In the genomic region with DNA sequence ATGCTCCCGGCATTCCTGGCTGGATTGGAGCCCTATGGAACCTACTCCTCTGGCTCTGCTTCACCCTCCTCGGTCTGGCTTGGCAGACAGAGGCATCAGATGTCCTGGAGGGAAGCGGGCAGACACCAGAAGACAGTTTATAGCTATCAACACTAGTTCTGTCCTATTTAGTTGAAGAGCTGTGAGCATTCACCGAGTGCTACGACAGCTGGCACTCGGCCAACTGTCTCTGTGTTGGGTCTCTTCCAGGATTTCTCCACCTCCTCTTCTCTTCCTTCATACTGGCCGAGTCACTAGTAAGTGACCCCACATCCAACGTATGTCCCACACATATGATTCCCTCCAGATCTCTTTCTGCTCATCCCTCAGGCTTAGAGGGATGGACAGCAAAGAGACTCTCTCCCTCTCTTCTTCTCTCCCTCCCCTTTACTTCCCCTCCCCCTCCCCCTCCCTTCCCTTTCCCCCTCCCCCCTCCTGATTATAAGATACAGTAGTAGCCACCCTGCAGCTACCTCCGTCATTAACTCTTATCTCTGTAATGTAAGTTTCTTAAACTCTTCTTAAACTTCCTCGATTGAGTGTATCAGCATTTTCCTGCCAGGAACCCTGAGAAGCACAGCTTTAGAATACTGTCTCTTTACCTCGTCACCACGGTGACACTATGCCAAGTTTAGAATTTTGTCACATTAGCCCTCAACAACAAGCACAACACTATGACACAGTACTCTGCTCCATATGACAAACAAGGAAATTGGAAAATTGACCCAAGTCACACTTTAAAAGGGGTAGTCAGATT, we compare ENCODE assay signal across 9 mouse cellular contexts.
A peak's percentile ranks its signal among the peaks of the same experiment; 100 is the strongest.
DNase-seq lines count a peak whose midpoint lies in the region; ATAC-seq lines count a peak whose summit lies in the region.
"Had no signal": no experiment of that assay in that cellular context is flagged by ENCODE, and none has a peak within 500 bp of the region (broad histone marks: within the 10 kb centered on the region; RNA-seq: fewer than 3 reads in every experiment).

No protein-coding gene starts in this region.

- WGBS in heart, embryonic 13.5 days: 20% methylated on average over 12 of the region's 12 CpGs
- WGBS in forebrain, embryonic 16.5 days: 48% methylated on average over 12 of the region's 12 CpGs

- no peaks in the 10 kb centered on the region for H3K27me3 ChIP-seq in heart, embryonic 13.5 days (replicated peaks)
- H3K27me3 ChIP-seq in forebrain, embryonic 16.5 days (replicated peaks; ENCODE audit: control insufficient read depth, insufficient read depth, low read length): no peaks in the 10 kb centered on the region
- H3K27me3 ChIP-seq: neural tube, embryonic 13.5 days had no signal

- peaks cover 24% of the 10 kb centered on the region for H3K4me1 ChIP-seq in heart, embryonic 13.5 days
- H3K4me1 ChIP-seq in forebrain, embryonic 16.5 days (replicated peaks; ENCODE audit: control insufficient read depth, insufficient read depth, low read length): peaks cover 4% of the 10 kb centered on the region
- H3K4me1 ChIP-seq: neural tube, embryonic 13.5 days had no signal

- 0 out of 2 replicates have a peak, but pooled peaks cover 4% of the 10 kb centered on the region for H3K9me3 ChIP-seq in heart, embryonic 13.5 days
- no peaks in the 10 kb centered on the region for H3K9me3 ChIP-seq in forebrain, embryonic 16.5 days (ENCODE audit: control insufficient read depth, low read length)
- H3K9me3 ChIP-seq: neural tube, embryonic 13.5 days had no signal

- H3K4me2 ChIP-seq in heart, embryonic 13.5 days: peak overlapping the region; percentile 41
- H3K4me2 ChIP-seq in forebrain, embryonic 16.5 days (ENCODE audit: low read length): no peak overlapping the region
- H3K4me2 ChIP-seq: neural tube, embryonic 13.5 days had no signal

- no peak for DNase-seq in heart, adult 8-10 months (ENCODE audit: low spot score)
- peak; percentile 14 for DNase-seq in ovary, postnatal 36 days (ENCODE audit: low spot score)
- no peak for DNase-seq in ovary, postnatal 10 days (ENCODE audit: low spot score)
- DNase-seq in lung, postnatal 14 days: peak; percentile 6
- no peak for DNase-seq in layer of hippocampus, postnatal 25 days (ENCODE audit: extremely low spot score in 1 of 2, low spot score in 1 of 2)
- no peak for DNase-seq in urinary bladder, adult 2 months (ENCODE audit: low spot score)

- no peak for ATAC-seq in heart, embryonic 13.5 days (ENCODE audit: extremely low read depth, insufficient number of reproducible peaks, low FRiP score, low TSS enrichment)
- ATAC-seq in forebrain, embryonic 16.5 days: peak; percentile 57; the same call in 1 of the 2 replicates

- no peak overlapping the region; the same call in 1 of the 2 replicates for H3K4me3 ChIP-seq in heart, embryonic 13.5 days
- H3K4me3 ChIP-seq in forebrain, embryonic 16.5 days (replicated peaks; ENCODE audit: low read length): no peak overlapping the region
- H3K4me3 ChIP-seq: neural tube, embryonic 13.5 days had no signal

- peak overlapping the region; percentile 28; the same call in 1 of the 2 replicates for H3K27ac ChIP-seq in heart, embryonic 13.5 days (replicated peaks)
- H3K27ac ChIP-seq in forebrain, embryonic 16.5 days (ENCODE audit: low read length): no peak overlapping the region
- H3K27ac ChIP-seq: neural tube, embryonic 13.5 days had no signal

- H3K9ac ChIP-seq in heart, embryonic 13.5 days: no peak overlapping the region
- H3K9ac ChIP-seq in forebrain, embryonic 16.5 days (replicated peaks; ENCODE audit: low read depth, low read length): no peak overlapping the region
- H3K9ac ChIP-seq: neural tube, embryonic 13.5 days had no signal

- no peaks in the 10 kb centered on the region for H3K36me3 ChIP-seq in heart, embryonic 13.5 days
- H3K36me3 ChIP-seq in forebrain, embryonic 16.5 days (ENCODE audit: control insufficient read depth, insufficient read depth): no peaks in the 10 kb centered on the region
- H3K36me3 ChIP-seq: neural tube, embryonic 13.5 days had no signal

Comparison
In these comparisons a context has a peak if more than half of its experiments do, and no peak if none do; other contexts are left out.
1. DNase-seq: peak in ovary, postnatal 36 days (single experiment) and lung, postnatal 14 days (single experiment); none in heart, adult 8-10 months (single experiment), ovary, postnatal 10 days (single experiment), layer of hippocampus, postnatal 25 days (0 of 2) and urinary bladder, adult 2 months (single experiment).